Mouse (Mus musculus) adrenal gland, adult 8-10 months (tissue): ENCODE results near the gene Sell. TPM values are rescaled to one million over a fixed set of nuclear protein-coding genes. Genes with fewer than 3 reads are reported as not detected.

Source experiments
- total RNA-seq, 4 experiments: library from RNA; stranded (reverse); gene quantifications; 2 replicates each; pipeline ENCODE4 v1.2.4; 2022

Sell gene
- total RNA-seq, 4 experiments from 2014 or later, result 0.66 to 1.4 (median 0.96) TPM

Other genes starting within 250 kb of the Sell start
- 10 to 100 TPM; 17.4 to 29.5 (median 23.7) TPM for gene Scyl3, start 132.9 kb upstream of the Sell start, total RNA-seq
- 1 to 10 TPM; 1.4 to 2.0 (median 1.9) TPM for gene BC055324, start 67.2 kb upstream of the Sell start, total RNA-seq
- gene Mettl18, start 67.1 kb upstream of the Sell start, total RNA-seq, result 1 to 10 TPM; 4.0 to 7.5 (median 6.0) TPM
- gene Sele, start 13.7 kb upstream of the Sell start, total RNA-seq, result 10 to 100 TPM in 2 of 4 experiments, 1 to 10 TPM in 2; 4.1 to 13.1 (median 8.5) TPM
- 1 to 10 TPM in 3 of 4 experiments, under 1 TPM in 1; 0.77 to 2.1 (median 1.3) TPM for gene Selp, start 53.3 kb downstream of the Sell start, total RNA-seq
- gene F5, start 89.9 kb downstream of the Sell start, total RNA-seq, result 1 to 10 TPM; 1.5 to 4.3 (median 3.3) TPM
- 10 to 100 TPM; 26.5 to 34.7 (median 32.3) TPM for gene Slc19a2, start 187.1 kb downstream of the Sell start, total RNA-seq
- 10 to 100 TPM in 3 of 4 experiments, 1 to 10 TPM in 1; 8.2 to 13.3 (median 11.6) TPM for gene Ccdc181, start 213.6 kb downstream of the Sell start, total RNA-seq
- 10 to 100 TPM; 25.7 to 27.3 (median 26.2) TPM for gene Nme7, start 242.1 kb downstream of the Sell start, total RNA-seq
- 10 to 100 TPM; 23.2 to 27.1 (median 24.6) TPM for gene Blzf1, start 245.5 kb downstream of the Sell start, total RNA-seq